Mouse (Mus musculus) splenic B cell, adult 2 months (primary cell): ENCODE data around the gene Fbxo30.
"Not testable (repeated sequence)": the region's sequence is repeated elsewhere in the genome, so short reads cannot be mapped to it uniquely, and the experiment has no call there.

Experiments used
- DNase-seq: peaks from one replicate; pipeline ENCODE4 v3.0.0-alpha.2; 2011; ENCODE audit warnings: low read depth, low spot score
- H3K27me3 ChIP-seq: 2 replicates; pipeline ENCODE4 v1.6.1; 2012; ENCODE audit warnings: mild to moderate bottlenecking, low read length, moderate library complexity, mixed read lengths; ENCODE audit not compliant: control insufficient read depth, poor library complexity, insufficient read depth, severe bottlenecking
- H3K36me3 ChIP-seq: 2 replicates; pipeline ENCODE4 v1.6.1; 2012; ENCODE audit warnings: mild to moderate bottlenecking, low read length, moderate library complexity, mixed read lengths; ENCODE audit not compliant: control insufficient read depth, poor library complexity, insufficient read depth, severe bottlenecking

The Fbxo30 gene

DNA sequence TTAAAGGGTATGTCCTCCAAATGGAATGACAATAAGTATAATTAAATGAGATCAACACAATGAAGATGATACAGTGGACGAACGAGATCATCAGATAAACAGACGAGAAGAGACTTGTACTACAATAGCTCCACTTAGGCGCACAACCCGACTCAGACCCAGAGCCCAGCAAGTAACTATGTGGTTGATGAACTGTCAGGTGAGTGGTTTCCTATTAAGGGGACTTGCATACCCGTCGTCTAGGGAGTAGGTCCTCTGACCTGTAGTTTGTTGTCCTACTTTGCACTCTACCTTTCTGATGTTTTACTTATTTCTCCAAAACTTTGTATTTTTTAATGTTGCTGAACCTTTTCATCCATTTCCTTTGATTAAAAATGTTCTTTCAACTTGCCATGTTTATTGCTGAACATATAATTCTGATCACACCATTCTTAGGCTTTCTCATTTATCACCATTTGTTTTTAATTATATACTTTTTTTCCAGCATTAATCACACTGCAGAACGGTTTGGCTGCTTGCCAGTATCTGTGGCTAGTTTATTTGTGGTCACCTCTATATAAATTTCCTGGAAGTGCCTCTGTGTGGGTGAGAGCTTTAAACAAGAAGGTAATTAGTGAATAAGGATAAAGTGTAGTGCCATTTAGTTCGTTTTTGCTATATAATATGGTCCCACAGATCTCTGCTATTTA is 24.4 kb downstream of the Fbxo30 start:
- Histone ChIP-seq H3K27me3 (no peaks in the 10 kb centered on the region), H3K36me3 (no peaks in the 10 kb centered on the region)
- DNase-seq, result no peak

DNA sequence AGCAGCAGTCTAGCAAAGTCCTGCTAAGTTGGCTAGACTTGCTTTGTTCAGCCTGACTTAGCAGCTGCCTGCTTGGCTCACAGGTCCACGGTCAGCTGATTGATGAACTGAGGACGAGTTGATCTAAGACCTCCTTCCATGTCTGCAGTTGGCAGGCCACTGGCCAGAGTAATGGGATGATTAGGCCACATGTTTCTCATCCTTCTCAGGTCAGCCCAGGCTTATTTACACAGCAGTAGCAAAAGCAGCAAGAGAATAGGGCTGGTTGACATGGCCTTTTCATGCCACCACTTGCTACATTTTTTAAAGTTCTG is 24.9 kb downstream of the Fbxo30 start:
- Histone ChIP-seq H3K27me3 (no peaks in the 10 kb centered on the region), H3K36me3 (no peaks in the 10 kb centered on the region)
- DNase-seq, result no peak

DNA sequence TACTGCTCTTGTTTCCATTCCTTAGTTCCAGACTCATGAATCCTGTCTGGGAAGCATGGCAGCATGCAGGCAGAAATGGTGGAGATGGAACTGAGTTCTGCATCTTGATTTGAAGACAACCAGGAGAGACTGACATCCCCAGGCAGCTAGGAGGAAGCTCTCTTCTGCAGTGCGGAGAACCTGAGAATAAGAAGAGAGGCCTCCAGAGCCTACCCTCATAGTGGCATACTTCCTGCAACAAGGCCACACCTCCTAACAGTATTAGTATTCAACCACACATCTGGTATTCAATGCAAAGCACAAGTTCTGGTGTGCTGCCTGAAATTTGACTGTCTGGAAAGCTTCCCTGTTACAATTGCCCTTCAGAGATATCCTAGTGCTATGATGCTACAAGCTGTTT is 28.7 kb downstream of the Fbxo30 start:
- DNase-seq, result peak; percentile 7
- Histone ChIP-seq H3K36me3 (no peaks in the 10 kb centered on the region), H3K27me3 (no peaks in the 10 kb centered on the region)

DNA sequence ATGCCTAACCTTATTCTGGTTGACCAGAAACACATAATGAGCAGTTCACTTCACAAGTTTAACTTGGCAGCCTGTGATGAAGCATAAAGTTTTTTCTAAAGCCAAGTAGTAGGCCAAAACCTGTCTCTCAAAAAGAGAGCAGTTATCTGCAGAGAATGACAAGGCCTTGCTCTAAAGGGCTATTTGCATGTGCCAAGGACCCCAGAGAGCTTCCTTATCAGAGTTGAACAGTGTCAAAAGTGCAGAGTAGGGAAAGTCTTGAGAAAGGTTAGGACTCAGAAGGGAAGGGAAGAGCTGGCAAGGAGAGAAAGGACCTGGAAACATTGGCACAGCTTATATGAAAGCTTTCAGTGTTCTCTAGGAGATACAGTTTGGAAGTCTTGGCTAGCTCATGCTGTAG is 29.4 kb downstream of the Fbxo30 start:
- no peak for DNase-seq
- Histone ChIP-seq H3K36me3 (no peaks in the 10 kb centered on the region), H3K27me3 (no peaks in the 10 kb centered on the region)

DNA sequence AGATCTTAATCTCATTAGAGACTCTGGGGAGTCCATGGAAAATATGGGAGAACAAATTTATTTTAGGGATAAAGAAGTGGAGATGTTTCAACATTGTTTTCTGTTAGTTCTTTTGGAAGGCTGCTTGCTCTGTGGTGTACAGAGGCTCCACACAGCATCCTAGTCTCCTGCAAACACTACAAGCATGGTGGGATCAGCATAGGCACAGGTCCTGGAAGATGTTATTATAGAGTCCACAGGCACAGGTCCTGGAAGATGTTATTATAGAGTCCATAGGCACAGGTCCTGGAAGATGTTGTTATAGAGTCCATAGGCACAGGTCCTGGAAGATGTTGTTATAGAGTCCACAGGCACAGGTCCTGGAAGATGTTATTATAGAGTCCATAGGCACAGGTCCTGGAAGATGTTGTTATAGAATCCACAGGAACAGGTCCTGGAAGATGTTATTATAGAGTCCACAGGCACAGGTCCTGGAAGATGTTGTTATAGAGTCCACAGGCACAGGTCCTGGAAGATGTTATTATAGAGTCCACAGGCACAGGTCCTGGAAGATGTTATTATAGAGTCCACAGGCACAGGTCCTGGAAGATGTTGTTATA is 36.8 kb downstream of the Fbxo30 start:
- not testable (repeated sequence) for DNase-seq, H3K27me3 ChIP-seq, H3K36me3 ChIP-seq

DNA sequence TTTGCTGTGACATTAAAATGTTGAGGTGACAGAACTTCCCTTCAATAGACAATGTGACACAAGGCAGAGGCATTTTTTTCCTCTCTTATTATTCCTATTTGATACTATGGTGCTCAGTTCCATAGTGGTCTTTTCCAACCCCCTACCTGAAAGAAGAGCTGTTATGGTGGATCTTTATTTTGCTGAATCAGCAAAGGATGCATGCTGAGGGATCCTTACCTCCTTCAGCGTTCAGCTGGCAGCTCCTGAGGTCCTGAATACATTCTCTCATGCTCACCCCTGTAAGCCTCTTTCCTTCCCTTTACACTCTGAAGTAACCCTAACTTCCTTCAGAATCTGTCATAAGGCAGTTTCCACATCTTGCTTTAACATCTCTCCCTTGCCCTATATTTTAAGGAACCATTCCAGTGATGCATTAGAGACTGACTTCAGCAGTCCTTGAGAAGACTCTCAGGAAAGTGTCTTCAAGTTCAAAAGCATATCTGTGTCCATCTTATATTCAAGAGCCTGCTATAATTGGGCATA is 38.4 kb downstream of the Fbxo30 start:
- no peaks in the 10 kb centered on the region for H3K27me3 ChIP-seq
- no peaks in the 10 kb centered on the region for H3K36me3 ChIP-seq
- no peak for DNase-seq

DNA sequence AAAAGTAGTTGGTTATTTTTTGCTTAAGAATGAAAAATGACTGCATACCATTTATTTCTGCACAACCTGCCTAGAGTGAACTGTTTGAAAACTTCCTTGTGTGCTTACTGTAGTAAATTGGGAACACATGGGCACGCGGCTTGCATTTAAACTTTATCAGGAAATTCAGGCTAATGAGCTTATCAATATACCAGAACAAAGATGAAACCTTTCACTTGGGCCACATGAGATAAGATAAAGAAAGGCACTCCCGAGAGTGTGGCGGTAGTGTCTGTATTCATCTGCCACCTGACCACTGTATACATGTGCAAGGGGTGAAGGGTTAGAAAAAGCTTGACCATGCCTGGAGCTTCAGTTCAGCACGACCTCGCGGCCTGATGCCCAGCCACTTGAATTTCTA is 41.2 kb downstream of the Fbxo30 start:
- H3K36me3 ChIP-seq, result no peaks in the 10 kb centered on the region
- no peak for DNase-seq
- no peaks in the 10 kb centered on the region for H3K27me3 ChIP-seq

DNA sequence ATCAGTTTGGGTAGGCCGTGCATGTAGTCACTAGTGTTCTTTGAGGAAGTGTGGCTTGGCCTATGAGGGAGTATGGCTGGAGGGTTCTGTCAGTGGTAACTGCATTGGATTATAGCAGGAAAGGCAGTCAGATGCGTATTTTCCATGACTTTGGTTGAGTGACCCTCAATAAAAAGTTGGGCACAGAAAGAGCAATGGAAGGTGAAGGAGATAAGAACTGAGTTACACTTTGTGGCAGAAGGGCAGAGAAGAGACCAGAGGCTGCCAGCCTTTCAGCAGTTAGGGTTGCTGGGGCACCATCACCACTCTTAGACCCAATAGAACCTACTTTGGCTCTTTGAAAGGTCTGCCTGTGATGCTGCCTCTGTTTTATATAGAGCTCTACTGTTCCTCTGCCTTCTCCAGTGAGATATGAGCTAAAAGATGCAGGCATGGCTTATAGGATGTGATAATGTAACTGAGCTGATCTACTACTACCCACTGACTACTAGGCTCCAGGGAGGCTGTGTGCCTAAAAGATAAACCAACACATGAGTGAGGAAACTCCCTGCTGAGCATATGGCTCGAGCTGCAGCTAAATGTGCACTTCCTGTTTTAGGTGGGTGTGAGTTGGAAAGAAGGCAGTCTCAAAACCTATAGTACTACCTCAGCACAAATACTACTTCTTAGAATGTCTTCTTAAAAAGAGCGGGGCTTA is 42.2 kb downstream of the Fbxo30 start:
- H3K27me3 ChIP-seq, result no peaks in the 10 kb centered on the region
- no peaks in the 10 kb centered on the region for H3K36me3 ChIP-seq
- peak; percentile 3 for DNase-seq

DNA sequence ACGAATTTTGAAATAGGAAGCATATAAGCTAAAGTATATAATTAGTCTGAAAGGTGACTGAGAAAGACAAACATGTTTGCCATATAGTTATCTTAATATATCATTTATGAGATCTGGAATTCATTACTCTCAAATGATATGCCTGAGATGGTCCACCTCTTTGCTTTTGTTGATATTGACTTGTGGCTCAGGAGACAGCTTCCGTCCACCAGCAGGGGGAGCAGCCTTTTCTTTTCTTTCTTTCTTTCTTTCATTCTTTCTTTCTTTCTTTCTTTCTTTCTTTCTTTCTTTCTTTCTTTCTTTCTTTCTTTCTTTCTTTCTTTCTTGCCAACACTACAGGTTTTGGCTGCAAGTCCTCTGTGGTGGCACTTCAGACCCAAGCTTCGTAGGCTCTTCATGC is 45.4 kb downstream of the Fbxo30 start:
- Histone ChIP-seq H3K36me3 (no peaks in the 10 kb centered on the region), H3K27me3 (no peaks in the 10 kb centered on the region)
- DNase-seq, result no peak

DNA sequence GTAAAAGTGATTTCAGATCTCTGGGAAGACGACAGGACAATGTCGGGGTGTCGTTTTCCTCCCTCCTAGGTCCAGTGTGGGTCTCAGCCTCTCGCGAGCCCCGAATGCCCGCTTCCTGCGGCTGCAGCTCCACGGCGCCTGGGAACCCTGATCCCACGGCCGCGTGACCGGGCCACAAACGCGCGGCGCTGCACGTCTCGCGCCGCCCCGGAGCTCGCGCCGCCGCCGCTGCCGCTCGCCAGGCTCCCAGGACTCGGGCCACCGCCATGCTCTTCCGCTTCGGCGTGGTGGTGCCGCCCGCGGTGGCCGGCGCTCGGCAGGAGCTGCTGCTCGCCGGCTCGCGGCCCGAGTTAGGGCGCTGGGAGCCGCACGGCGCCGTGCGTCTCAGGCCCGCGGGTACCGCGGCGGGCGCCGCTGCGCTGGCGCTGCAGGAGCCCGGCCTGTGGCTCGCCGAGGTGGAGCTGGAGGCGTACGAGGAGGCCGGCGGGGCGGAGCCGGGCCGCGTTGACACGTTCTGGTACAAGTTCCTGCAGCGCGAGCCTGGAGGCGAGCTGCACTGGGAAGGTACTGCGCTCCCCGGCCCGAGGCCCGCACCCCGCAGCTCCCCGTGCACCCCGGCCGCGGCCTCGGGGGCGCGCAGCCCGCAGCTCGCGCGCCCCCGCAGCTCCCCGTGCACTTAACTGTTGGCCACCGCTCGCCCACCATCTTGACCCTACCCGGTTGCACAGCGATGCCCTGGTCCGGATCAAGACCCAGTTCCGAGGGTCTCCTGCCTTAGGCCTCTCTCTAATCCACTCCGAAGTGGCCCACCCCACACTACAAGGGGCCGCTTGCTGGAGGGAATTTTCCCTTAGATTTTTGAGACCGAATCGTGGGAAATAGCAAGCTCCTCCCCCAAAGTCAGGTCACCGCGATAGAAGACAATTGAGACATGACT is 62.3 kb downstream of the Fbxo30 start, which contains the start of gene Epm2a:
TSS of gene Epm2a (plus strand) at position 200 of the 937 bp plus-strand sequence.
- peaks cover 2% of the 10 kb centered on the region; the same call in 1 of the 2 replicates for H3K27me3 ChIP-seq
- peak; percentile 55 for DNase-seq

DNA sequence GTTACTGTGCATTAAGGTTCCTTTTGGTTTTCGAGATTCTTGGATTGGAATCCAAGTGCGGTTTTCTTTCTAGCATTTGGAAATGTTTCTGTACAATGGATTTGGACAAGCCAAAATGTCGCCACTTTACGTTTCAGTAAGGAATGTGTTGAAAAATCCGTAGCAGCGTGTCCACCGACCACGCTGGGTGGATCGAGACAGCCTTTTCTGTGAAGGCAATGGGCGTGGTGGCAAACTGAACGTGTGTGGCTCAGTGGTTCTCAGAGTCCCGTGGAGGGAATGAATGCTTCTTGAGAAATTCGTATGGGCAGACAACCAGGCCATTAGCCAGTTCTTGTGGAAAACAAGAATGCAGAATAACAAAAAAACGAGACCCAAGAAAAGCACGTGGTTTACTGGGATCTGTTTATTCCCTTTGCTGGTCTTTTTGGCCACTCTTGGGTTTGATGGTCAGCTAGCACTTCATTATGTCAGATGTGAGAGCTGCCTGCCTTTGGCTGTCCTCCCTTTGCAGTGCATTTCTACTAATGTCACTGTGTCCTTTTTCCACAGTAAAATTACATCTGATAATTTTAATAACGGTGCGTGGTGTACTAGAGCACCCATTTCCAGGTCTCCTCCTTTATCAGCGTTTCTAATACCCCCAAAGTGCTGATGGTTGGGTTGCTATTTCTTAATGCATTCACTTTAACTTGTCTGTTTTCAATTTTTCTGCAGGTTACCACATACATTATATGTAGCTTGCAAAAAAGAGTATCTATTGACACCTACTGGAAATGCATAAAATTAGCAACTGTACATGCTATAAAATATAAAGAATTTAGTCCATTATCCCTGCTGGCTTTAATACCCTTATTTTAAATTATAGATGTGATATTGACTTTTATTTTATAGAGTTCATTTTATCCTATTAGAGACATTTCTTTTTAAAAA is 63.7 kb downstream of the Fbxo30 start:
- Histone ChIP-seq H3K27me3 (peaks cover 2% of the 10 kb centered on the region; the same call in 1 of the 2 replicates), H3K36me3 (no peaks in the 10 kb centered on the region)
- no peak for DNase-seq

More for the DNA sequence above, 62.3 kb downstream of the Fbxo30 start, which contains the start of gene Epm2a:
- no peaks in the 10 kb centered on the region for H3K36me3 ChIP-seq
